Mouse (Mus musculus) left cerebral cortex, adult 2 months (tissue): ENCODE results near the gene Snx3. TPM values are rescaled to one million over a fixed set of nuclear protein-coding genes. Genes with fewer than 3 reads are reported as not detected.

Experiments
- DNase-seq, 2 experiments: peaks; one replicate each; pipeline ENCODE4 v3.0.0; 2021 to 2022; ENCODE audit warnings: low spot score in 2 of 2, mixed read lengths in 1 of 2; ENCODE audit errors: extremely low spot score in 1 of 2
- H3K27ac ChIP-seq: fragments of 200-600 bp; 2 replicates; pipeline ENCODE4 v1.8.1; 2022
- H3K4me3 ChIP-seq: fragments of 200-600 bp; 2 replicates; pipeline ENCODE4 v1.8.1; 2022
- CTCF ChIP-seq: fragments of 200-600 bp; IDR thresholded peaks from 2 replicates; pipeline ENCODE4 v1.8.1; 2022; ENCODE audit warnings: antibody characterized with exemption, mild to moderate bottlenecking, moderate library complexity
- intact Hi-C: fragments of 180-260 bp; cut with DNase I; formaldehyde crosslinking; loops from one replicate; pipeline ENCODE4 v1.15.1; 2025
- total RNA-seq, 2 experiments: library from RNA; stranded (reverse); gene quantifications; 2 replicates each; pipeline ENCODE4 v1.2.3; 2021

Snx3 gene
- total RNA-seq, 2 experiments from 2014 or later, result 196 to 198 TPM

DNA sequence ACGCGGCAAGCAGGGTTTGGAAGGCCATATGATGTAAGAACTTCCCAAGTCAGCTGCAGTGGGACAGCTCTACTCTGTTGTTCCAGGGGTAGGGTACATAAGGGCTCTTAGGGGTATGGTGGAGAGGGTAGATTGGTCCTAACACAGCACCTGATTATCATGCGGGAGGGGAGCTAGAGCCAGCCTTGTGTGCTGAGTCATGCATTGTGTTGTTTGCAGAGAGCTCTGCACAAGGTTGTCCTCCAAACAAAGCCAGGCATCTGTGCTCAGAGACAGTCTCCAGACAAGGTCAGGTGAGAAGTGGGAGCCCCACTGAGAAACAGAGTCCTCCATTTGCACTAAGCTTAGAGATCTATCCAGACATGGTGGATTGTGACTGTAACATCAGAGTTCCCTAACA, 44.7 kb downstream of the Snx3 start:
- no peak overlapping the region for H3K4me3 ChIP-seq
- intact Hi-C loops, result no loop called here
- DNase-seq, result no peak
- no peak for TF ChIP-seq CTCF
- no peak overlapping the region for H3K27ac ChIP-seq

GRCm38 (mm10) chr10:42559581-42560200, 57.9 kb downstream of the Snx3 start:
- TF ChIP-seq CTCF, result no peak
- H3K4me3 ChIP-seq, result no peak overlapping the region
- no peak for DNase-seq
- intact Hi-C loops, result no loop called here
- no peak overlapping the region for H3K27ac ChIP-seq

GRCm38 (mm10) chr10:42562272-42562671, 60.4 kb downstream of the Snx3 start:
- TF ChIP-seq CTCF, result no peak
- H3K4me3 ChIP-seq, result no peak overlapping the region
- intact Hi-C loops, result no loop called here
- H3K27ac ChIP-seq, result no peak overlapping the region
- DNase-seq, result no peak

GRCm38 (mm10) chr10:42572567-42572966, 70.7 kb downstream of the Snx3 start:
- Histone ChIP-seq H3K4me3 (peak overlapping the region; percentile 29), H3K27ac (no peak overlapping the region)
- DNase-seq, result no peak
- intact Hi-C loops, result no loop called here
- TF ChIP-seq CTCF, result no peak

GRCm38 (mm10) chr10:42572971-42573370, 71.1 kb downstream of the Snx3 start:
- no peak for DNase-seq

GRCm38 (mm10) chr10:42574639-42575038, 72.8 kb downstream of the Snx3 start:
- no peak for DNase-seq
- no peak overlapping the region for H3K4me3 ChIP-seq
- H3K27ac ChIP-seq, result no peak overlapping the region
- intact Hi-C loops, result no loop called here
- no peak for TF ChIP-seq CTCF

More at GRCm38 (mm10) chr10:42572971-42573370, 71.1 kb downstream of the Snx3 start:
- intact Hi-C loops, result no loop called here
- Histone ChIP-seq H3K4me3 (peak overlapping the region; percentile 29), H3K27ac (no peak overlapping the region)
- TF ChIP-seq CTCF, result no peak

DNA sequence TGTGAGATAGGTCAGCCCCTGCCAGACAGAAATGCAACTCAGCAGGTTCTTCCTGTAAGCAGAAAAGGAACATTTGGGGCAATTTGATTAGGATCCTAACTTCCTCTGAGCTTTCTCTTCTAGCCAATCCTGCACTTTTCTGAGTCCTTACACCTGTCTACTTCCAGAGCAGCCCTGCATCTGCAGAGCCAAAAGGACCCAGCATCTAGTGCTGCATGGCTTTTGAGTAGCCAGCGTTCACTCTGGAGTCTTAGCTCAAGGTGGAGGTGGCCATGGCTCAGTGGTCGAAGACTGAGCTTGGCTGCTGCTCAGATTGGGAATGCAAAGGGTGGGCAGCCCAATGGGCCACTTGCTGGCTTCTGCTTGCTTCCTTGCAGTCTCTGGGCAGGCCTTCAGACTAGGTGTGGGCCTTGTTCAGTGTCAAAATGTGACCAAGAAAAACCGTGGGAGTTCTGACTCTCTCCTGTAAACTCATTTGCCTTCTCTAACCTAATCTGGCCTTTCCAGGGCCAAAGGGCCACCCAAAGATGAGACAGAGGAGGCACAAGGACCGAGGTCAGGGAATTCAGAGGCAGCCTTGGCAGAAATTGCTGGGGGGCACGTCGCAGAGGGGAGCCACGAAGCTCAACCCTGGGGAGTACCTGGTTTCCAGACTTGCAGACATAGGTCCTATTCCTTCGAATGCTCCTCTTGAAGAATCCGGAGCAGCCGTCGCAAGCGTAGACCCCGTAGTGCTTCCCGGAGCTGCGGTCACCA, 75.9 kb downstream of the Snx3 start:
- intact Hi-C loops, result no loop called here
- TF ChIP-seq CTCF, result no peak

DNA sequence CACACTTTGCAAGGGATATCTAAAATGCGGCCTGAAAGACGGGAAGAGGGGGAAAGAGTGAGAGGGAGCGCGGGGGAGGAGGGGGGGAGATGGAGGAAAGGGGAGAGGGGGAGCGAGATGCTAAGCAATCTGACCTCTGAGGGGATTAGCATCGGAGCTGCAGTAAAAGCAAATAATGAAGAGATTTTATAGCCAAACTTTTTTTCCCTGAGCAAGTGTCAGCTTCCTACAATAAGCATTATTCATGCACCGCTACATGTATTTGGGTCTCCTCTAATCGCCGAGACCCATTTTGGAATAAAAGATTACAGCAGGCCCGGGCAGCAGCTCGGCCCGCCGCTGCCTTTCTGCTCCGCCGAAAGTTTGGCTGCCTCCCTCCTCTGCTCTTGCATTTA, 76.4 kb downstream of the Snx3 start:
- Histone ChIP-seq H3K4me3 (no peak overlapping the region), H3K27ac (no peak overlapping the region)
- intact Hi-C loops, result no loop called here
- no peak for DNase-seq
- TF ChIP-seq CTCF, result no peak

More for the DNA sequence above, 75.9 kb downstream of the Snx3 start:
- Histone ChIP-seq H3K4me3 (no peak overlapping the region), H3K27ac (no peak overlapping the region)
- no peak for DNase-seq

GRCm38 (mm10) chr10:42578698-42579474, 77.1 kb downstream of the Snx3 start:
- TF ChIP-seq CTCF, result no peak
- peak overlapping the region; percentile 23; the same call in 1 of the 2 replicates for H3K4me3 ChIP-seq
- intact Hi-C loops, result no loop called here
- H3K27ac ChIP-seq, result no peak overlapping the region; the same call in 1 of the 2 replicates
- no peak for DNase-seq

- H3K4me3 ChIP-seq, result peak overlapping the region; percentile 23
- H3K27ac ChIP-seq, result peak overlapping the region; percentile 3; the same call in 1 of the 2 replicates
- no peak for DNase-seq
- TF ChIP-seq CTCF, result no peak
- intact Hi-C loops, result loop anchor here (5.0 kb wide), 2 partner anchors 162 to 283 kb away; partner anchors contain the start of gene Scml4
These were observed 77.8 kb downstream of the Snx3 start for GRCm38 (mm10) chr10:42579475-42580130.
